Mouse (Mus musculus): ENCODE results near the gene Rmnd1.

GRCm38 (mm10) chr10:4476604-4477003 lies 44.4 kb upstream of the Rmnd1 start:
- TF ChIP-seq CTCF (IDR thresholded peaks at IDR 0.05; ENCODE audit: extremely low read depth, insufficient read depth, low read length) (no peak), POLR2A (IDR thresholded peaks at IDR 0.05; ENCODE audit: extremely low read depth, insufficient read depth, low read length) (no peak)
